Mouse (Mus musculus): Measurements from ENCODE around the gene Ears2. TPM values are rescaled to one million over a fixed set of nuclear protein-coding genes. Genes with fewer than 3 reads are reported as not detected.

Ears2 gene
- polyA plus RNA-seq, 1 experiment from 2014 or later = 16.5 TPM

- Histone ChIP-seq H3K27ac (ENCODE audit: low read depth) (no peak overlapping the region), H3K4me1 (ENCODE audit: insufficient read depth) (no peaks in the 10 kb centered on the region), H3K4me2 (no peak overlapping the region), H3K9me3 (ENCODE audit: low read depth, low read length) (no peaks in the 10 kb centered on the region), H3K9ac (no peak overlapping the region), H3K27me3 (ENCODE audit: insufficient read depth, low read length) (no peaks in the 10 kb centered on the region), H3K36me3 (ENCODE audit: insufficient read depth) (peaks cover 87% of the 10 kb centered on the region), H3K4me3 (ENCODE audit: low read depth, low read length) (no peak overlapping the region)
- no peak for DNase-seq
- no peak for ATAC-seq (ENCODE audit: insufficient read depth)
- no peak for TF ChIP-seq CTCF (IDR thresholded peaks at IDR 0.05; ENCODE audit: low read depth)
- 91% methylated on average over 2 of the region's 2 CpGs for WGBS
These were observed 27.7 kb upstream of the Ears2 start for GRCm38 (mm10) chr7:122094564-122095330.

GRCm38 (mm10) chr7:122087195-122087982, 20.3 kb upstream of the Ears2 start:
- TF ChIP-seq CTCF (IDR thresholded peaks at IDR 0.05; ENCODE audit: low read depth) = no peak
- Histone ChIP-seq H3K4me3 (ENCODE audit: low read depth, low read length) (no peak overlapping the region), H3K36me3 (ENCODE audit: insufficient read depth) (peaks cover 83% of the 10 kb centered on the region), H3K27me3 (ENCODE audit: insufficient read depth, low read length) (no peaks in the 10 kb centered on the region), H3K4me1 (ENCODE audit: insufficient read depth) (no peaks in the 10 kb centered on the region), H3K9me3 (ENCODE audit: low read depth, low read length) (no peaks in the 10 kb centered on the region), H3K4me2 (no peak overlapping the region), H3K27ac (ENCODE audit: low read depth) (no peak overlapping the region), H3K9ac (no peak overlapping the region)
- 87% methylated on average over 11 of the region's 11 CpGs for WGBS
- ATAC-seq (ENCODE audit: insufficient read depth) = no peak
- DNase-seq = no peak

GRCm38 (mm10) chr7:122081071-122081470, 14.0 kb upstream of the Ears2 start:
- Histone ChIP-seq H3K4me3 (ENCODE audit: low read depth, low read length) (no peak overlapping the region), H3K27ac (ENCODE audit: low read depth) (no peak overlapping the region), H3K9me3 (ENCODE audit: low read depth, low read length) (no peaks in the 10 kb centered on the region), H3K4me1 (ENCODE audit: insufficient read depth) (no peaks in the 10 kb centered on the region), H3K36me3 (ENCODE audit: insufficient read depth) (peaks cover 81% of the 10 kb centered on the region), H3K27me3 (ENCODE audit: insufficient read depth, low read length) (no peaks in the 10 kb centered on the region), H3K4me2 (no peak overlapping the region), H3K9ac (no peak overlapping the region)
- ATAC-seq (ENCODE audit: insufficient read depth) (no peak), DNase-seq (no peak)
- WGBS = 93% methylated on average over 1 of the region's 1 CpGs
- no peak for TF ChIP-seq CTCF (IDR thresholded peaks at IDR 0.05; ENCODE audit: low read depth)

GRCm38 (mm10) chr7:122079798-122080554, 12.9 kb upstream of the Ears2 start:
- H3K4me1 ChIP-seq (ENCODE audit: insufficient read depth) = no peaks in the 10 kb centered on the region
- DNase-seq (no peak), ATAC-seq (ENCODE audit: insufficient read depth) (no peak)
- H3K4me3 ChIP-seq (ENCODE audit: low read depth, low read length) = no peak overlapping the region
- WGBS = 90% methylated on average over 8 of the region's 8 CpGs
- H3K36me3 ChIP-seq (ENCODE audit: insufficient read depth) = peaks cover 82% of the 10 kb centered on the region
- TF ChIP-seq CTCF (IDR thresholded peaks at IDR 0.05; ENCODE audit: low read depth) = no peak
- no peak overlapping the region for H3K9ac ChIP-seq
- no peak overlapping the region for H3K4me2 ChIP-seq
- H3K27me3 ChIP-seq (ENCODE audit: insufficient read depth, low read length) = no peaks in the 10 kb centered on the region
- no peaks in the 10 kb centered on the region for H3K9me3 ChIP-seq (ENCODE audit: low read depth, low read length)
- H3K27ac ChIP-seq (ENCODE audit: low read depth) = no peak overlapping the region

- ATAC-seq (ENCODE audit: insufficient read depth) (no peak), DNase-seq (no peak)
- no peak overlapping the region for H3K9ac ChIP-seq
- no peaks in the 10 kb centered on the region for H3K4me1 ChIP-seq (ENCODE audit: insufficient read depth)
- WGBS = 82% methylated on average over 3 of the region's 3 CpGs
- peaks cover 91% of the 10 kb centered on the region for H3K36me3 ChIP-seq (ENCODE audit: insufficient read depth)
- H3K4me3 ChIP-seq (ENCODE audit: low read depth, low read length) = no peak overlapping the region
- no peaks in the 10 kb centered on the region for H3K27me3 ChIP-seq (ENCODE audit: insufficient read depth, low read length)
- no peak overlapping the region for H3K27ac ChIP-seq (ENCODE audit: low read depth)
- TF ChIP-seq CTCF (IDR thresholded peaks at IDR 0.05; ENCODE audit: low read depth) = no peak
- no peaks in the 10 kb centered on the region for H3K9me3 ChIP-seq (ENCODE audit: low read depth, low read length)
- H3K4me2 ChIP-seq = no peak overlapping the region
These were observed 7.3 kb upstream of the Ears2 start for GRCm38 (mm10) chr7:122074374-122074773.

GRCm38 (mm10) chr7:122067517-122068381, 686 bp upstream of the Ears2 start:
- H3K4me3 ChIP-seq (ENCODE audit: low read depth, low read length) = peak overlapping the region; percentile 100
- WGBS = under 1% methylated on average over 58 of the region's 58 CpGs
- peak overlapping the region; percentile 91 for H3K4me2 ChIP-seq
- peak overlapping the region; percentile 94 for H3K27ac ChIP-seq (ENCODE audit: low read depth)
- no peak; the same call in 1 of the 2 replicates for TF ChIP-seq CTCF (IDR thresholded peaks at IDR 0.05; ENCODE audit: low read depth)
- H3K27me3 ChIP-seq (ENCODE audit: insufficient read depth, low read length) = no peaks in the 10 kb centered on the region
- 0 out of 2 replicates have a peak, but pooled peaks cover 4% of the 10 kb centered on the region for H3K4me1 ChIP-seq (ENCODE audit: insufficient read depth)
- ATAC-seq (ENCODE audit: insufficient read depth) (no peak; the same call in 1 of the 2 replicates), DNase-seq (peak; percentile 52)
- H3K36me3 ChIP-seq (ENCODE audit: insufficient read depth) = peaks cover 39% of the 10 kb centered on the region
- peak overlapping the region; percentile 93 for H3K9ac ChIP-seq
- H3K9me3 ChIP-seq (ENCODE audit: low read depth, low read length) = no peaks in the 10 kb centered on the region
